Mouse (Mus musculus) olfactory bulb, adult 2 months (tissue): Measurements from ENCODE around the gene Smc4.
"Not testable (repeated sequence)": the region's sequence is repeated elsewhere in the genome, so short reads cannot be mapped to it uniquely, and the experiment has no call there.

ENCODE experiments used
- CTCF ChIP-seq: fragments of 200-500 bp; IDR thresholded peaks from 2 replicates; pipeline ENCODE4 v1.5.1; 2012; ENCODE audit warnings: low read depth, mild to moderate bottlenecking, low read length, moderate library complexity; ENCODE audit not compliant: insufficient read depth
- POLR2A ChIP-seq: fragments of 200-500 bp; IDR thresholded peaks from 2 replicates; pipeline ENCODE4 v1.6.1; 2012; ENCODE audit warnings: mild to moderate bottlenecking, low read depth, low read length, moderate library complexity; ENCODE audit not compliant: insufficient read depth

DNA sequence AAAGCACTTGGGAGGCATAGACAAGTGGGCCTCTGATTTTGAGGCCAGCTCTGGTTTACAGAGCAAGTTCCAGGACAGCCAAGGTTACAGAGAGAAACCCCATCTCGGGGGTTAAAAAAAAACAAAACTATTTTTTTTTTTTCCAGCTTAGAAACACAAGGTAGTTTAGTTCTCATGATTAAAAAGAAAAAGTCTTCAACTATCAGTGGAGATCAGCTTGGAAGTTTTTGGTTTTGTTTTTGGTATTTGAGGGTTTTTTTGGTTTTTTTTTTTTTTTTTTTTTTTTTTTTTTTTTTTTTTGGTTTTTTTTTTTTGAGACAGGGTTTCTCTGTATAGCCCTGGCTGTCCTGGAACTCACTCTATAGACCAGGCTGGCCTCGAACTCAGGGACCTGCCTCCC, 14.1 kb downstream of the Smc4 start:
- TF ChIP-seq CTCF, POLR2A: not testable (repeated sequence)
